In the genomic region with DNA sequence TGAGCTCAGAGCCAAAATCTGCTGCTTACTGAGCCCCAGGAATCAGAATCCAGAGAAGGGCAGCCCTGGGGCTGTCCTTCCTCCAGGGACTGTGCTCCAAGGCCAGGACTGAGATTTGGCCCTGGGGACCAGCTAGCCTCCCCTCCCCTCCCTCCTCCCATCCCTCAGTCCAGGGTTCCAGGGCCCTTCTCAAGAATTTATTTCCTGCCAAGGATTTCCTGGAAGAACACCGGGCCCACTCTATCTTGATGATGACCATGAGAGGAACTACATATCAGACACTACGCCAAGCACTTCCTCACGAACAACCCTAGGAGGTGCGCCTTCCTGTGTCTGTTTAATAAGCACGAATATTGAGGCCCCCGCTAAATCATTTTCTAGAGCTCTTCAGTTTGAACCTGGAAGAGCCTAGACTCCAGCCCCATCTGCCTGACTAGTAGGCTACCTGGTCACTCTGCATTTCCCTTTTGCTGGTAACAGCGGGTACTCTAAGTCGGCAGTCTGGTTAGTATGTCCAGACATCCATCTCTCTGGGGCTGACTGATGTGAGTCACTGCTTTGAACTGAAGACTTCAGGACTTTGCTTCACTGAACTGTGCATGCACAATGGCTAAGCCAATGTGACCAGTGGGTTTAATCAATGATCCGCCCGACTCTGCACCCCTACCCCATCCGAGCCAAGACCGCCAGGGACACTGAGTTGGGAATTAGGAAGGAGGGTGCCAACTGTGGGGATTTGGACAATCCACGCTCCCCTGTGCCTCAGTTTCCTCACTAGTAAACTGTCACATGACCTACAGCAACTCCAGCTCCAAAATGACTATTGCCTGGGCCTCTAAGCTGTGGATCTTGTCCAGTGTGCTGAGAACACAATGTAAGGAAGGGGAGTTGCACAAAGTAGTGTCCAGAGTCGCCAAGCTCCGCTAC, we compare ENCODE assay signal across 21 mouse cellular contexts. TPM values are rescaled to one million over a fixed set of nuclear protein-coding genes. Genes with fewer than 3 reads are reported as not detected.
DNase-seq lines count a peak whose midpoint lies in the region; ATAC-seq and TF ChIP-seq lines count a peak whose summit lies in the region.
"Had no signal": no experiment of that assay in that cellular context is flagged by ENCODE, and none has a peak within 500 bp of the region (broad histone marks: within the 10 kb centered on the region; RNA-seq: fewer than 3 reads in every experiment).

No protein-coding gene starts in this region.

- WGBS in limb, embryonic 13.5 days, result 72% methylated on average over 15 of the region's 15 CpGs
- WGBS in limb, embryonic 10.5 days, result 78% methylated on average over 15 of the region's 15 CpGs
- WGBS in hindbrain, postnatal 0 days, result 73% methylated on average over 15 of the region's 15 CpGs

- DNase-seq in cerebellum, adult 11-12 months, result peak; percentile 66
- no peak for DNase-seq in cerebellum, postnatal 14 days
- no peak for DNase-seq in limb, embryonic 10.5 days (ENCODE audit: low spot score)
- DNase-seq in cerebellum, adult 9-10 months, result peak; percentile 65
- no peak for DNase-seq in hindbrain, postnatal 0 days (ENCODE audit: low spot score)
- no peak for DNase-seq in MN1 (ENCODE audit: low spot score)
- DNase-seq: lung, postnatal 4 days; thymus, adult 18-20 months had no signal

- H3K9me3 ChIP-seq in limb, embryonic 13.5 days, result no peaks in the 10 kb centered on the region
- H3K9me3 ChIP-seq in limb, embryonic 10.5 days (replicated peaks), result no peaks in the 10 kb centered on the region
- no peaks in the 10 kb centered on the region for H3K9me3 ChIP-seq in hindbrain, postnatal 0 days (ENCODE audit: low read length)
- H3K9me3 ChIP-seq: embryonic facial prominence, embryonic 13.5 days; heart, embryonic 12.5 days; intestine, embryonic 15.5 days; liver, embryonic 12.5 days; neural tube, embryonic 13.5 days had no signal

- no peak overlapping the region for H3K4me2 ChIP-seq in limb, embryonic 13.5 days (replicated peaks)
- no peak overlapping the region for H3K4me2 ChIP-seq in hindbrain, postnatal 0 days (ENCODE audit: low read depth, low read length)

- H3K27ac ChIP-seq in limb, embryonic 13.5 days, result no peak overlapping the region
- H3K27ac ChIP-seq in limb, embryonic 10.5 days, result no peak overlapping the region
- H3K27ac ChIP-seq in hindbrain, postnatal 0 days, result peak overlapping the region; percentile 4; the same call in 1 of the 2 replicates
- H3K27ac ChIP-seq: embryonic facial prominence, embryonic 13.5 days; intestine, embryonic 15.5 days; liver, embryonic 12.5 days; neural tube, embryonic 13.5 days had no signal

- H3K36me3 ChIP-seq in limb, embryonic 13.5 days, result no peaks in the 10 kb centered on the region
- no peaks in the 10 kb centered on the region for H3K36me3 ChIP-seq in limb, embryonic 10.5 days
- H3K36me3 ChIP-seq in hindbrain, postnatal 0 days (ENCODE audit: insufficient read depth, low read length), result no peaks in the 10 kb centered on the region
- H3K36me3 ChIP-seq: embryonic facial prominence, embryonic 13.5 days; heart, embryonic 12.5 days; intestine, embryonic 15.5 days; liver, embryonic 12.5 days; neural tube, embryonic 13.5 days had no signal

- H3K4me1 ChIP-seq in limb, embryonic 13.5 days, result peaks cover 20% of the 10 kb centered on the region
- peaks cover 22% of the 10 kb centered on the region for H3K4me1 ChIP-seq in limb, embryonic 10.5 days
- H3K4me1 ChIP-seq in hindbrain, postnatal 0 days (ENCODE audit: insufficient read depth, low read length), result peaks cover 8% of the 10 kb centered on the region

- no peak overlapping the region for H3K9ac ChIP-seq in limb, embryonic 13.5 days
- no peak overlapping the region for H3K9ac ChIP-seq in hindbrain, postnatal 0 days (replicated peaks; ENCODE audit: low read length)
- H3K9ac ChIP-seq: embryonic facial prominence, embryonic 13.5 days; heart, embryonic 12.5 days; intestine, embryonic 15.5 days; liver, embryonic 12.5 days; lung, embryonic 14.5 days had no signal

- peak overlapping the region; percentile 59; the same call in 1 of the 2 replicates for H3K4me3 ChIP-seq in limb, embryonic 13.5 days
- no peak overlapping the region for H3K4me3 ChIP-seq in limb, embryonic 10.5 days
- H3K4me3 ChIP-seq in hindbrain, postnatal 0 days (ENCODE audit: low read length), result no peak overlapping the region
- H3K4me3 ChIP-seq: liver, embryonic 12.5 days had no signal

- no peak for TF ChIP-seq CTCF in hindbrain, postnatal 0 days (IDR thresholded peaks at IDR 0.05; ENCODE audit: low read depth)

- no peak for ATAC-seq in limb, embryonic 13.5 days (ENCODE audit: low FRiP score, low read depth)
- no peak for ATAC-seq in hindbrain, postnatal 0 days
- ATAC-seq: intestine, embryonic 15.5 days; liver, embryonic 12.5 days had no signal

- peaks cover 67% of the 10 kb centered on the region for H3K27me3 ChIP-seq in limb, embryonic 13.5 days
- peaks cover 67% of the 10 kb centered on the region for H3K27me3 ChIP-seq in limb, embryonic 10.5 days (ENCODE audit: low read depth, poor library complexity, severe bottlenecking)
- H3K27me3 ChIP-seq in hindbrain, postnatal 0 days (ENCODE audit: insufficient read depth, low read length), result peaks cover 17% of the 10 kb centered on the region; the same call in 1 of the 2 replicates

RNA-seq across cellular contexts. Expression of gene Crhr1, which starts 1.7 kb away (rescaled TPM):
- 0.09 and 0.29 TPM in 2 replicates for polyA plus RNA-seq in limb, embryonic 13.5 days (2015; fragmentation: Nextera tagmentation; extraction: Ambion mirVana)
- polyA plus RNA-seq in limb, embryonic 10.5 days (2016; fragmentation: Nextera tagmentation; extraction: Ambion mirVana), result 1.1 and 1.5 TPM in 2 replicates
- total RNA-seq in hindbrain, postnatal 0 days (2014; rRNA removed), result 27.0 and 28.0 TPM in 2 replicates
- 6.5 and 6.8 TPM in 2 replicates for polyA plus RNA-seq in hindbrain, postnatal 0 days (2015; fragmentation: Nextera tagmentation; extraction: Ambion mirVana)
- total RNA-seq: heart, postnatal 25 days had no signal
- polyA plus RNA-seq: heart, embryonic 12.5 days; liver, embryonic 12.5 days; lung, embryonic 14.5 days had no signal

RNA-seq across cellular contexts. Expression of gene Sppl2c, which starts 55.1 kb away (rescaled TPM):
- polyA plus RNA-seq in limb, embryonic 13.5 days (2015; fragmentation: Nextera tagmentation; extraction: Ambion mirVana), result not detected in 2 replicates
- polyA plus RNA-seq in limb, embryonic 10.5 days (2016; fragmentation: Nextera tagmentation; extraction: Ambion mirVana), result not detected in 2 replicates
- total RNA-seq in hindbrain, postnatal 0 days (2014; rRNA removed), result not detected in 2 replicates
- not detected in 2 replicates for polyA plus RNA-seq in hindbrain, postnatal 0 days (2015; fragmentation: Nextera tagmentation; extraction: Ambion mirVana)
- total RNA-seq: adrenal gland, postnatal 4 days; heart, postnatal 25 days; layer of hippocampus, adult 18-20 months; layer of hippocampus, postnatal 36 days; left cerebral cortex, postnatal 4 days had no signal
- polyA plus RNA-seq: embryonic facial prominence, embryonic 13.5 days; heart, embryonic 12.5 days; intestine, embryonic 15.5 days; kidney, embryonic 16.5 days; liver, embryonic 12.5 days; lung, embryonic 14.5 days; neural tube, embryonic 13.5 days had no signal

Comparison
In these comparisons a context has a peak if more than half of its experiments do, and no peak if none do; other contexts are left out.
1. DNase-seq: peak in cerebellum, adult 11-12 months (single experiment) and cerebellum, adult 9-10 months (single experiment); none in cerebellum, postnatal 14 days (0 of 2), limb, embryonic 10.5 days (single experiment), hindbrain, postnatal 0 days (single experiment) and MN1 (single experiment).